Mouse (Mus musculus) adrenal gland, adult (tissue): Measurements from ENCODE around the gene Itpripl2.

ENCODE experiments used
- DNase-seq, 2 experiments: peaks; one replicate each; pipeline ENCODE4 v3.0.0; 2022 to 2023; ENCODE audit warnings: low spot score in 1 of 2; ENCODE audit not compliant: inconsistent age in 2 of 2

Itpripl2 gene

GRCm38 (mm10) chr7:118491431-118492147 is at the start of gene Itpripl2:
Gene Itpripl2 (minus strand): TSS chr7:118491975.
- peak; percentile 82 to 93 for DNase-seq

DNA sequence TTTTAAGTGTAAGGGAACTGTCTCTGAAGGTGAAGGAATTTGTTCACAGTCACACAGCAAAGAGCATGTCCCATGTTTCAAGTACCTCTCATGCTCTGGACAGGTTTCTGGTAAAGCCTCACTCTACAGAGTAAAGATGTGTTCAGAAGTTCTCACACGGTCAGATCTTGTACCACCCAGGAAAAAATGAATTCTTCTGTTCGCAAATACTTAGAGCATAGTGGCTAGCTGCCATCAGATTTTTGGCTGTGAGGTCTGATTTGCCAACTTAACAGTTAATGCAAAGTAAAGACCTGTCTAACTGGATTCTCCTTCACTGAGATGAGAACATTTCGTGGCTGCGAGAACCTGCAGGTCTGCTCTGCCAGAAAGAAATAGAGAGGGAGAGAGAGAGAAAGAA is 43.3 kb upstream of the Itpripl2 start:
- DNase-seq: no peak

GRCm38 (mm10) chr7:118534326-118534725 is 42.6 kb upstream of the Itpripl2 start:
- DNase-seq: no peak

- peak; percentile 96 to 99 for DNase-seq
Observed at GRCm38 (mm10) chr7:118533178-118533578, 41.4 kb upstream of the Itpripl2 start, which contains the start of gene Coq7. Gene Coq7 (minus strand): TSS chr7:118533356.

DNA sequence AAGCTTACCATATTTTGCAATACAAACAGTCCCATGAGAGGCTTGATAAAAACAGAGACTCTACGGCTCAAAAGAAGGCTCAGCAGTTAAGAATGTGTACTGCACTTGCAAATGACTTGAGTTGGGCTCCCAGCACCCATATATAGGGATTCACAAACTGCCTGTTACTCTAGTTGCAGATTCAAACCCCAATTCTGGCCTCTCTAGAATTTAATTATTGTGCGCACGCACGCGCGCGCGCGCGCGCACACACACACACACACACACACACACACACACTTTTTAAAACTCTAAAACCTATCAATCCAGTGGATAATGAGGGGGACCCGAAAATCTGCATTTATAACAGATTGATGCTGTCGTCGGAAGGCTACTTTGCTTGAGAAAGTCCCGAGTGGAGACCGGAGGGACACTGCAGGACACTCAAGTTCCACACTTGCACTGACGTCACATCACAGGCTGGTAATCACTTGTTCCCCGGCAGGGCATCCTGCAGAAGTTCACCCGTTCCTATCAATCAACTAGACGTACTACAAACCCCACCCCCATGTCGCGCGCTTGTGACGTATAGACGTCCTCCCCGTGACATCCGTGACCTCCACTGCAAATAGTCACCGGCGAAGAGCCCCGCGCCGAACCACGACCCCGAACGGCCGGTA is 40.9 kb upstream of the Itpripl2 start:
- peak; percentile 96 to 99 for DNase-seq

DNA sequence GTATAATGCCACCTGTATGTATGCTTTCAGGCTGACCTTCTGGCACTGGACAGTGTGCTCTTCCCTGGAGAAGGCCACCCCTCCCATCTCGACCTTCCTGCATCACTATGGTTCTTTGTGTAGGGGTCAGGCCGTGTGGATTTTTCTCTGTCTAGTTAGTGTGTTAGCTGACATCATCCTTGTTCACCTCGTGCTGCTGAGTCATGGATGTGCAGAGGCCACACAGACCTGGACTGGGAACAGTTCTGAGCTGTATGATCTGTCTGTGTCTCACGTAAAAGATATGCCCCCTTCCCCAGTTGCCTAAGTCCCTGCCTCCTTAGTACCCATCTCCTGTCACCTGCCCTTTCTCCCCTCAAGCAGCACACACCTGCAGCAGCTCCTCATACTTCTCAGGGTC is 35.2 kb upstream of the Itpripl2 start:
- peak in 1 of 2 experiments; percentile 37 for DNase-seq

DNA sequence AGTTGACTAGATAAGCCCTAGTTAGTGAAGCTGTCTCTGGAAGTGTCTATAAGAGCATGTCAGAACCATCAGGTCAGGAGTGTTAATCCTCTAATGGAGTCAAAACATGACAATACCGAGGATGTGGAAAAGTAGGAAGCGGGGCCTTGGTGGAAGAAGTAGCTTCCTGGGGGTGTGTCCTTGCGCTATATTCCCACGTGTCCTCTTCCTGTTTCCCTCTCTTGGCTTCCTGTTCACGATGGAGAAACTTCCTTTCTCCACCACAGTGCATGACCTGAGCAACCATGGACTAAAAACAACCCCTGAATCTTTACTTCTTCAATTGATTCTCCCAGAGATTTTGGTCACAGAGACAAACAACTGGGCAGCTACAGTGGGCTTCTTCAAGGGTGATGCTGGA is 30.3 kb upstream of the Itpripl2 start:
- no peak for DNase-seq

DNA sequence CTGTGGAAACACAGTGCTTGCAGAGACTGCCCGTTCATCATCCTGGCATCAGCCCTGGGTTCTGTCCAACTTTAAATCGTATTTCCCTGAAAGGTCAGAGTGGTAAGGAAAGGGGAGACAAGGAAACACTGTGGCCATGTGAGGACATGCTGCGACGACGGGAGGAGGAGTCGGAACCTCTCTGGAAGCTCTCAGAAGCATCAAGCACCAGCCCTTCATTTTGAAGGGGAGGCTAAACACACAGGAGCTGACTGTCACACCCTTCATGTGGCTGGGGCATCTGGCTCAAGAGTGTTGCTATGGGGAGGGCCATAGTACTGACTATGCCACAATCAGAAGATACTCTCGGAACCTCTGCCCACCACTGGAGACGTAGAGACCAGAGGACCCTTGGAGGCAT is 27.9 kb upstream of the Itpripl2 start:
- no peak for DNase-seq

DNA sequence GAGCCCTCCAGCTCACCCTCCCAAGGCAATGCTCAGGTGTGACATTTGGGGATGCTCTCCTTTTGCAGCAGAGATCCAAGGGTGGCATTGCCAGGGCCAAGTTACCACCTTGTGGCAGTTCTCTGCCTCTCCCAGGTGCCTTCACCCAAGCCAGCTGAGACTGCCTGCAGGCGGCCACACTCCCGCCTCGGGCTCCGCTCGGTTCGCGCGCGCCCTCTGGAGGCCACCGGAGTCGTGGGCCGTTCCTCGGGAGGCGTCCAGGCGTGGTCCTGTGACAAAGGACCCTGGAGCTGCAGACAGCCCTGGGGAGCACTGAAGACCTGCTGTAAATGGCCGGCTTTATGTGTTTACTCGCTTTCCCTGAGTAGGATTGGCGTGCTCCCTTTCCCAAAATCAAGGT is 26.9 kb upstream of the Itpripl2 start:
- DNase-seq: peak; percentile 67 to 90

GRCm38 (mm10) chr7:118517819-118518218 is 26.0 kb upstream of the Itpripl2 start:
- DNase-seq: no peak

GRCm38 (mm10) chr7:118508556-118508955 is 16.8 kb upstream of the Itpripl2 start:
- no peak for DNase-seq

DNA sequence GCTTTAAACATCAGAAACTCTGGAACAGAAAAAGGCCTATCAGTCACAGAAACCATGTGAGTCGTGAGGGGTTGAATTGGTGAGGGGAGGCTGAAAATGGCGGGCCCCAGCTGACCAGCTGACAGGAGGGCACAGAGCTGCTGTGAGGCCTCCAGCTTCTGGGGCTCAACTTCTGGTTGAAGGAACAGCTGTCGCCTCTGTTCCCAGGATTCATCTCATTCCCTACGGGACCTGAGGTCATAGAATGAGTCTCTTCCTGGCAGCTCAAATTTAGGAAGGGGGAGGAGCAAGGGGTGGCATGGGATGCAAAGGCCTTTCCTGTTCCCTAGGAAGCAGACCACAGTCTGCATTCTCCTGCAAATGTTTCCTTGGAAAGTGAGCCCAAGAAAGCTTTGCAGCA is 12.1 kb upstream of the Itpripl2 start:
- DNase-seq: no peak

DNA sequence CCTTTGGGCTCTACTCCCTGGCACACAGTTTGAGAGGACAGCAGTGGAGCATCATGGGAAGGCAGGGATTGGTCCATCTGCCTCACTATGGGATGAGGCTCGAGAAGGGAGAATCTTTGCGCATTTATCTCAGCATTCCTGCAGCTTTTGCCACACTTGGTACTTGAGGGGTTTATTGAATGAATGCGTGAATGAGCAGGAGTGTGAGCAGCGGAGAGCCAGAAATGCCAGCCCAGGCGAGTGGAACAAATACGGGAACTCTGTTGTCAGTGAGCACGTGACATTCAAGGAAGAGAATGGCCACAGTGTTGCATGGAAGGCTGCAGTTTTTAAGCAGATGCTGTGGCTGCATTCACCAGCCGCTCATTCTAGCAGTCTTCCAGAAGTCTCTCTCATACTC is 10.6 kb upstream of the Itpripl2 start:
- DNase-seq: no peak

DNA sequence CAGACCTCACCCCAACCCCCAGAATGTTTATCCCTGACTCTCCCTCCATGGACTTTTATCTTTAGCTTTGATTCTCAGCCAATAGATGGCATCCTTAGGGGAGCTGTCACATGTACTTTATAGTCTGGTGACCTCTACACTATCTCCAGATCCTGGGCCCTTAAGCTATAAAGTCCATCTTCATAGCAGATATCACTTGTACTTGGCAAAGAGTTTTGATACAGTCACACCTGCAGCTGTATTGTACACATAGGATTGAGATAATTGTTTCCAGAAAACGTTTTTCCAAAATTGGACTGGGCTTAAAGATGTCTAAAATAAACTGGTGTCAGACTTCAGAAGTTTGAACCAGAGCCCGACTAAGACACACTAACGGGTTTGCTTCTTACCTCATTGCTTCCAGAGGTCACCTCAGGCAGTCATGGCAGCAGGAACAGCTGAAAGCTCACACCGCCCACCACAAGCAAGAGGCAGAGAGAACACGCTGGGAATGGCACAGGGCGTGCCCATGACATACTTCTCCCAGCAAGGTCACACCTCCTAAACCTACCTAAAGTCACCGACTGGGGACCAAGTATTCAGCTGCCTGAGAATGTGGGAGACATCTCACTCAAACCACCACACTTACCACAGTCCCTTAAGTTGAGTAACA is 8.1 kb upstream of the Itpripl2 start:
- DNase-seq: no peak

DNA sequence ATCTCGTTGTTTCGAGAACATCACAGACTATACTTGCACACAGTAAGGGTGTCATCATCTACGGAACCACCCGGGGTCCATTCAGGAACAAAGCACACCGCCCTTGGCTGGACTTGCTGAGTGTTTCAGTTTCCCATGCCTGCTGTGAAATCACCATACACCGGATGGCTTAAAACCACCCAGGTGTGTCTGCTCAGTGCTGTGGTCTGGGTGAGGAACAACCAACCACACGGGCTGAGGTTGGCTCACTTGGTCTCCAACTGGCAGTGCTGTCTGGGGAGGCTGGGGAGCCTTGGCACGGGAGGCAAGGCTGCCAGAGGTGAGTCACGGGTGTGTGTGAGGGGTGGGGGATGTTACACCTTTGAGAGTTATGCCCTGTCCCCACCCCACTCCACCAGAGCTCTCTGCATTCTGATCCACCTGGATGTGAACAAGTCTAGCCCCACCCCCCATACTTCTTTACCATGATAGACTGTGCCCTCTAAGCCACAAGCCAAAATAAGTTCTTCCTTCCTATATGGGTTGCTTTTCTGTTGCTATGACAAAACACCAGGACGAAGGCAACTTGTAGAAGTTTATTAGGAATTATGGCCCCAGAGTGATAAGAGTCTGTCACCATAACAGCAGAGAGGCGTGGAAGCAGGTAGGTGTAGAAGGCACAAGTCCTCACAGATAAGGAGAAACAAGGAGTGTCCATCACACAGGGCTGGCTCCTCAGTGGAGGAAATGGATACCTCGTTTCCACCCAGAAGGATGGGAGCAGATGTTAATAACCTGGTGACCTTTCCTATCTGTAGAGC is 7.4 kb upstream of the Itpripl2 start:
- no peak for DNase-seq

- DNase-seq: no peak
Observed at GRCm38 (mm10) chr7:118494892-118495579, 3.3 kb upstream of the Itpripl2 start.

- no peak for DNase-seq
Observed at GRCm38 (mm10) chr7:118493892-118494291, 2.1 kb upstream of the Itpripl2 start.

- peak in 1 of 2 experiments; percentile 29 for DNase-seq
Observed at GRCm38 (mm10) chr7:118490666-118491430, 927 bp downstream of the Itpripl2 start.

DNA sequence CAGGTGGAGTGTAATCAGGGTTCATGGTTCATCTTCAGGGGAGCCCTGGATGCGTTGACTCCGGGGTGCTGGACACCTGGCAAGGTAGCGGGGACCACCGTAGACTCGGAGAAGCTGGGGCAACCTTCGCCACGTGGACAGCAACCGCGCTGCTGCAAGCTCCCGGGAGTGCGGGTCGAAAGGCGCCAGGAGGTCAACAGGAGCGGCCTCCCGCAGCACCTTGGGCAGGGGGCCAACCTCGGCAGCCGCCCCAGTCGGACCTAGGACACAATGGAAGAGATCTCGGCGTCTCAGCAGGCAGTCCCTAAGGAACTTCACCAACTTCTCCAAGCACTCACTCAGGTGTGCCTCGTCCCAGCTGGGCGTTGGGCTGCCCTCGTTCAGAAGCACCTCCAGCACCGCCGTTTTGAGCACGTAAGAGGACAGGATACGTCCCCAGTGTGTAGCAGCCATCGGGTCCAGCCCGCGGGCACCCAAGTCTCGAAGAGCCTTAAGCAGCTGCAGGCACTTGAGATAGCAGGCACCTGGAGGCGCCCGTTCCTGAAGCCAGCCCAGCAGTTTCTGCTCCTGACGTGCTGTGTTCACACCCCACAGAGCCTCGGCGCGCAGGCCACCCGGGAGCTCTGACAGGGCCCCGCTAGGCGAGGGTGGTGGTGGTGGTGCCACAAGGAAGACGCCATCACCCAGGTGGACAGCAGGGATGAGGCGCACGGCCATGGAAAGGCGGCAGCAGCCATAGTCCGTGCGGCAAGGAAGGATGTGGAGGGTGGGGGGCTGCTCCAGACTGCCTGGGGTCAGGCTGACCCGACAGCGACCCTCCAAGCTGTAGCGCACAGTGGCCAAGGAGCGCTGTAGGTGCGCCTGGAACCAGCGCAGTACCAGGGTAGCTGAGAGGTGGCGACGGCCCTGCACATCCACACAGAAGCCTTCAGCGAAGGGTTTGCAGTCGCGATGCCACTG is 1.8 kb downstream of the Itpripl2 start:
- peak; percentile 15 to 38 for DNase-seq
